Mouse (Mus musculus) thymus, postnatal 4 days (tissue): ENCODE results near the gene Nudt2.
A peak's percentile ranks its signal among the peaks of the same experiment; 100 is the strongest.

Experiments used
- DNase-seq: peaks from one replicate; pipeline ENCODE4 v3.0.0; 2021

Nudt2 gene

DNA sequence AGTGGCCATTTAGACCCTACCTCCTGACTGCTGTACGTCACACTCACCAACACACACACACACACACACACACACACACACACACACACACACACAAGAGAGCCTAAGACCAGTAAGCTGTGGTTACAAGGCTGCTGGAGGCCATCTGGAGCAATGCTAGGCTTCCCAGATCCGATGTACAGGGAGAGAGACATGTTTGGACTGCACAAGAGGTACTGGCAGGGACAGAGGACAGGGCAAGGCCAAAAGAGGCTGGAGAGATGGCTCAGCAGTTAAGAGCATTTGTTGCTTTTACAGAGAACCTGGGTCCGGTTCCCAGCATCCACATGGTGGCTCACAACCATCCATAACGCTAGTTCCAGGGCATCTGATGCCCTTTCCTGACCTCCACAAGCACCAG, 30.1 kb downstream of the Nudt2 start:
- no peak for DNase-seq

DNA sequence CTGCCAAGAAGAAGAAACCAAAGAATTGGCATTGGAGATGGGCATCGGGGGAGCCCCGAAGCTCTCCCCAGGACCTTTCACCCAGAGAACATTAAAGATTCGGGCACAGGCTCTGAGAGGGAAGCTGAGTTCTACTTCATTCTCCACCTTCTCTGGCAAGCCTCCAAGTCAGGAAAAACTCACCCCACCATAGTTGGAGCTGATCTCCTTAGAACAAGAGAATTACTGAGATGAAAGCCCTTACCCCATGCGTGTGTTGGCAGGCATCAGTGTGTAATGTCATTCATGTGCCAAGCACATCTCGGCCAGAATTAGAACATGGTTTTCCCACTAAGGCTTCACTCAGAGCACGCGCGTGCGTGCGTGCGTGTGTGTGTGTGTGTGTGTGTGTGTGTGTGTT, 30.9 kb downstream of the Nudt2 start:
- DNase-seq, result no peak

DNA sequence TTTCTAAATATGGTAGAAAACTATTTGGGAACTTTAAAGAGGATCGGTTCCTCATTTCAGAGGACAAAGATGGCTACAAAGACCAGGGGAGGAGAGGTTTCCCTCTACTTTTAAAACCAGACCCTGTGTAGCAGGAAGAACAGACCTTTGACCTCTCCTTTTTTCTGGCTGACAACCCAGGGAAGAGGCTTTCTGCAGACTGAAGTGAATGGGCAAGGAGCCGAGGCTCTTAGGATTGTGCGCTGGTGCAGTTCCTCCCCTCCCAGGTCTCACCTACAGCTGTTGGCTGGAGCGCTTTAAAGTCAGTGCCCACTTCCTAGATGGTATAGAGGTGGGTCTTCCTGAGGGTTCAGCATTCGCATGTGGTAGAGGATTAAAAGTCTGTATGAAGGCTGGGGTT, 32.1 kb downstream of the Nudt2 start:
- DNase-seq, result no peak

DNA sequence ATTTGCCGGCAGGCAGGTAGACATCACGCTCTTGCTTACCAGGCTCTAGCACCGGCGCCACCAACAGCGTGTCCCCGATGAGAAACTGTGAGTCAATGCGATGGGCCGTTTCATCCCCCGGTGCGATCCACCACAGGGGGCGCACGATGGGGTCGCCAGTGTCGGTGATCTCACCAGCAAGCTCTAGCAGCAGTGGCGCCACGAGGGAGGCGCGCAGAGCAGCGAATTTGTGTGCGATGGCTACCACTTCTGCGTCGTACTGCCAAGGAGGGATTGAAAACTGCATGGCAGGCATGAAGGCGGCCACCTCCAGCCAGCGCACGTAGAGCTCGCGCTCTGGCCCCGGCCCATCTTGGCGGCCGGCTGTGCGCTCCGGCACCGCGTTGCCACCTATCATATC, 32.6 kb downstream of the Nudt2 start:
- peak; percentile 81 for DNase-seq

DNA sequence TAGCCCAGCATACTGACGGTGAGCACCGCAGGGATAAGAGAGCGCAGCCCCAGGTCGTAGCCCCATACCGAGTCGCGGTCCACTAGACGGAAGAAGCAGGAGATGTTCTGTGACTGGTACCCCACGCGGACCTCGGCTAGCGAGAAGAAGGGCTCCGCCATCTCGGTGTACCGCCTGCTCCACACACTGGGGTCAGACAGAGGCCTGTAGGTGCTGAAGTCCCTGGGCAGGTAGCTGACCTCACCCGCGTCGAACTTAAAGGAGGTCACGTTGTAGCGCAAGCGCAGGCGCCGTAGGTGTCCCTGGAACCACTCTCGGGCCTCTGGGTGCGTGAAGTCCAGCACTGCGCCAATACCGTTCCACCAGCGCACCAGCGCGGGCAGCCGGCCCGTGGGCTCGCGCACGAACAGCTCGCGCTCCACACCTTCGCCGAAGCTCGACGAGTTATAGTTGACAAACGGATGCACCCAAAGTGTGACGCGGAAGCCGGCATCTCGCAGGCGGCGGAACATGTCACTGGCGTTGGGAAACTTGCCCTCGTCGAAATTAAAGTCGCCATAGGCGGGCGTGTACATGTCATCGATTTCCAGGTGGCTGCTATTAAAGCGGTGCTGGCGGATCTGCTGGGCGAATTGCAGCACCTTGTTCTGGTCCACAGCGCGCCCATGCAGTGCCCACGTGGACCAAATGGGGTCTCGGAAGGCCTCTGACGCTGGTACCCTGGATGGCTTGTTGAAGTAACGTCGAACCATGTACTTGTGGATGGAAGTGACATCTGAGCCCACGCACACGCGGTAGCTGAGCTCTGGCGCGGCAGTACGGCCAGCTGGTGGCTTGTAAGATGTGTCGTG, 33.3 kb downstream of the Nudt2 start:
- peak; percentile 15 for DNase-seq

DNA sequence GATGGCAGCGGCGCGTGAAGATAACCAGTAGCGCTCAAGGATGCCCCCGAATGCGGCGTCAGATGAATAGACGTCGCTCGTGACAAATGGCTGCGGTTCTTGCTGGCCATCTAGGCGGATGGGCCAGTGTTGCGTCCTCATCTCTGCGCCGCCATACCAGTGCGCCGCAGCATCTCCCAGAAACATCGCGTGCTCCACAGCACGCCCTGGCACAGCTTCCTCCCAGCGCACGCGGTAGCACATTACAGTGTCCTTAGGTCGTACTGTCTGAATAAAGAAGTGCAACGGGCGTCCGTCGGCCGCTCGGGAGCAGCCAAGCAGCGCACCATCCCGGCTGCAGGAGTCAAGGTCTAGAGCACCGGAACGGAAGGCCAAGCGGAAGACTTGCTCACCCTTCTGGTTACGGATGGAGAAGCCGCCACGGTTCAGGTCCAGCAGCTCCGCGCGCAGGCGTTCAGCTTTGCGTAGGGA, 34.0 kb downstream of the Nudt2 start:
- DNase-seq, result peak; percentile 18

DNA sequence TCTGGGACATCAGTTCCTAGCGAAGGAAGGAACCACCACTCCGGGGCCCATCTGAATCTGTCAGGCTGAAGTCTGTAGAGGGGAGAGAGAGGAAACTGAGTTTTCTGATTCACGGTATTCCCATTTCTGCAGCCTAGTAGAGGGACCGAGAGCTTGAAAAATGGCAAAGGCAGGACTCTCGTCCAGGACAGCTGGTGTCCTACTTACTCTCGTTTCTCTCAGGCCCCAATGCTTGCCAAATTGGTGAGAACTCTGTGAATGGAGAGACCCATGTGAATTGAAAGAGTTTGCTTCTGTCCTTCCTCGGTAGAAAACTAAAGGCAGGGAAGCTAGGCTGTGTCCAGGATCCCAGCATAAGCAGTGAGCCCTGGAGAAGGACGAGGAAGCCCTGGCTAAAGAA, 34.7 kb downstream of the Nudt2 start:
- DNase-seq, result no peak

DNA sequence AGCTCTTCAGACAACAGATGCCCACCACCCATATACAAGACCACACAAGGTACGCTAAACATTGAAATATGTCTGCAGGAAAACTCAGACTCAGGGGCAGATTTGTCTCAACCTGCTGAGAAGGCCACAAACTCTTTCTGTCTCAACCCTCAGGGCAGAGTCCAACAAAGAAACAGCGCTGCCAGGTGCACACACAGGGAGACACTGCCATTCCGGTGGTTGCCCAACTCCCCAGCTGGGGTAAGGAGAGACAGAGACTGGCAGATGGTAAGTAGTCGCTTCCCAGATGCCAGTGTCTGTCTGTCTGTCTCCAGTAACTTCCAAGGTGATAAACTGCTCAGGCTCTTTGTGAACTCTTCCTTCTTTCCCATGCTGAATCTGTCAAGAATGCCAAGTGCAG, 35.8 kb downstream of the Nudt2 start:
- DNase-seq, result no peak

DNA sequence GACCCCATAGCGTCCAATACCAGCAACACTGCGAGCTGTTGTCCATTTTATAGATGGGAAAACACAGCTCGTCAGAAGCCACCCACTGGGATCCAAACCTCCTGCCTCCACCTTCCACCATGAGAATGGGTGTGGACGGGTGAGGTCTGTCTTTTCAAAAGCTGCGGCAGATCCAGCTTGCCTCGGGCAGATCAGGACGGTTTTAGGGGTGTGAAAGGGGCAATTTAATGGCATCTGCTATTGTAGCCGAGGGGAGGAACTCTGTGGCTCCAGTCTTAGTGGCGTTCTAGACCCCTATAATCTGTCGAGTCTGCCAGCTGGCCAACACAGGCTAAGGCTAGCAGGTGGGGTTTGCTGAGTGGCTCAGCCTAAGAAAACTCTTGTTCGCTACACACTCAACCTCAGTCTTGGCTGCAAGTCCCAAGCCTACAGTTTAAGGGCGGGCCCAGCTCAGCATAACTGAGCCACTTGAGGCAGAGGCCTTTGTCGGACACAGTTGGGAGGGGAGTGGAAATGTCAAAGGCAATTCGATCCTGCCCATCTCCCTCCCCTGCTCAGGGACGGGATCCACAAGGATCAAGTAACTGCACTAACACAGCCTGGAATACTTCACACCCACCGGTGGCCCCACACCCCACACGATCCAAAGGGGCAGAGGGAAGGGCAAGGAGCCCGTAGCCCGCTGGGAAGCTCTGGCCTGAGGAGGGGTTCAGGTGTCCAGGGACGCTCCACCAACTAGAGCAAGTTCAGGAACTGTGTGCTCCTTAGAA, 37.4 kb downstream of the Nudt2 start:
- DNase-seq, result no peak

DNA sequence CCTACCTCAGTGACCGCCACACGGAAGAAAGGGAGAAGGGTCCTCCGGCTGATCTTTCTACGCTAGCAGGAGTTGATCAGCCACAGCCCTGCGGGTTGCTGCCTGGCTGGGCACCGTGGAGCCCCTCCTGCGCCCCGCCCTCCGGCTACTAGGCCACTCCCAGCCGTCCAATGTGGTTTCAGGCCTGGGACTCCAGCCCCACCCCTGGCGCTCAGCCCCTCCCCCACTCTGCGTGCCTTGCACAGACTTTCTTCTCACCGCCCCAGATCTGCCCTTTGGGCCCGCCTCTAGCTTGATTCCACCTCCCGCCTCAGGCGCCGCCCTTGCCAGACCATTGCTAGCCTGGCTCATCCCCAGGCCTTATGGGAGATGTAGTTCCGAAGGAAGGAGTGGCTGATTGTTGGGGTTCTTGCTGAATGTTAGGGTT, 38.0 kb downstream of the Nudt2 start, which contains the start of gene AI464131:
Gene AI464131, minus strand, starts transcription at position 91 of the 427 bp plus-strand sequence.
- DNase-seq, result peak; percentile 79

DNA sequence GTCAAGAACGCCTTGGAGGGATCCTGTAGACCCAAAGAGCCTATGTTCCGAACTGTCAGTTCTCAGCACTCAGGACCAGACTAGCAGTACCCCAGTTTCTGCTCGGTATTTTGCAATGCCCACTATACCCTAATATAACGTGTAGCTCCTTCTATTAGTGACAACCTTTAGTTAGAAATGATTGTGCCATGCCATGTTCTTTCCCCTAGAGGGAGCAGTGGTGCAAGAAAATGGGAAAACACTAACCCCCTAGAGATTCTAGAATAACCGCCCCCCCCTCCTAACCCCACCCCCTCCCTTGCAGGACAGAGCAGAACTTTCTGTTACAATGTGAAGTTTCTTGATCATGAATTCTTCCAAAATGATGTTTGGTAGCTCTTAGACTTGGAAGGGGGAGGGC, 39.4 kb downstream of the Nudt2 start:
- DNase-seq, result no peak

DNA sequence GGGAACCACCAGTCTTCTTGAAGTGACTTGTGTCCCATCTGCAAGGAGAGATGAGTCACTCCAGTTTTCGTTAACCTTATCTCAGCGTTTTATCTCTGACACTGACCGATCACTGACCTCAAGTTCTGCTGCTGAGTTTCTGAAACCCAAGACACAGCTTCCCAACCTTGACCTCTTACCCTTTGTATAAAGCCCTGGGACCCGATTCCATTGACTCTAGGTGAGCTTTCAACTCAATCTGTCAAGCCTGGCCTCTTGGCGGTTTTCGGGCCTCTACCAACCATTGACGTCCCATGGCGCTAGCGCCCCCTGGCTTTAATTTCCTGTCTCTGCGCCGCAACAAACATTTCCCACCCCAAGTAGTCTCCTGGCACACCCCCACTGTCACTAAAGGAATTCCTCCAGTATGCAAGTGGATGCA, 40.2 kb downstream of the Nudt2 start:
- peak; percentile 33 for DNase-seq

DNA sequence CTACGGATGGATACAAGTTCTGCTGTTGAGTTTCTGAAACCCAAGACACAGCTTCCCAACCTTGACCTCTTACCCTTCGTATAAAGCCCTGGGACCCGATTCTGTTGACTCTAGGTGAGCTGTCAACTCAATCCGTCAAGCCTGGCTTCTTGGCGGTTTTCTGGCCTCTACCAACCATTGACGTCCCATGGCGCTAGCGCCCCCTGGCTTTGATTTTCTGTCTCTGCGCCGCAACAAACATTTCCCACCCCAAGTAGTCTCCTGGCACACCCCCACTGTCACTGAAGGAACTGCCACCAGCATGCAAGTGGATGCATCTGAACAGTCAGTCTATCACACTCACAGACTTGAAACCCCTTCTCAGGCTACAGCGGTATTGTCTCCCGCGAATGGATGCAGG, 41.2 kb downstream of the Nudt2 start:
- peak; percentile 65 for DNase-seq

DNA sequence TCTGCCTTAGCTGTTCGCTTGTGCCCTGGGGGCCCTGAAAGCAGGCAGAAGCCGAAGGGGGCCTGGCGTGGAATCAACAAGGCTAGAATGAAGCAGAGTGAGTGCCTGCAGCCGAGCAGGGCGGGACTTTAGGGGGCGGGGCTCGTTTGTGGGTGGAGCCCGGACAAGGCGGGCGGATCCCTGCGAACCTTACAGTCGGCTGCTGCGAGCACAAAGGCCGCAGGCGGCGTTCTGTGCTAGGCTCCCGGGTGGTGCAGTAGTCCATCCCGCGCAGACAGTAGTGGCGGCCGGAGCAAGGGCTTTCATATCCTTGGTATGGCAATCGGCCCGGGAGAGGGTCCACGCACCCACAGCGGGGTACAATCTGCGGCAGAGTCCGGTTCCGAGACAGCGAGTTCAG, 42.0 kb downstream of the Nudt2 start:
- DNase-seq, result peak; percentile 86

DNA sequence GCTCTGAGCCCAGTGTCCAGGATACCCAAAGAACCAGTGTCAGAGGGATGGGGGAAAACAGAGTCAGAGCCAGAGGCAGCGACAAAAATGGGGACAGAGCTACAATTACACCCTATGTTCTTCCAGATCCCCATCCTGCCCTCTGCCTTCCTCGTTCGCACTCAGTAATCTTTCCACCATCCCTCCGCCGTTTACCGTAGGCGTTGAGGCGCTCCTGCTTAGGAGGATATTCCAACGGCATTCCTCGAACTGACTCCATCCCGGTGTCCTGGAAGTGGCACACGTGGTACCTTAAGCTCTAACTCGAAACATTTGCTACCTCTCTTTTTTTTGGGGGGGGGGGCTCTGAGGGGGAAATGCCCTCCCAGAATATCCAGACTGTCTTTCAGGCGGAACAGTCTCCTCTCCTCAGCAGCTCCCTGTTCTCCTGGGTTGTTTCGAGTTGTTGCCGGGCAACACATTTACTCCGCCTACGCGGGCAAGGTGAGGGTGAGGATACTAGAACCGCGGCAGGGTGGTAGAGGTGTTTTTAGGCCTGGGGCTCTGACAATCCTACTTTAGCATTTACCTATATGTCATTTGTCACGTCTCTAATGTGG, 42.5 kb downstream of the Nudt2 start:
- DNase-seq, result no peak

DNA sequence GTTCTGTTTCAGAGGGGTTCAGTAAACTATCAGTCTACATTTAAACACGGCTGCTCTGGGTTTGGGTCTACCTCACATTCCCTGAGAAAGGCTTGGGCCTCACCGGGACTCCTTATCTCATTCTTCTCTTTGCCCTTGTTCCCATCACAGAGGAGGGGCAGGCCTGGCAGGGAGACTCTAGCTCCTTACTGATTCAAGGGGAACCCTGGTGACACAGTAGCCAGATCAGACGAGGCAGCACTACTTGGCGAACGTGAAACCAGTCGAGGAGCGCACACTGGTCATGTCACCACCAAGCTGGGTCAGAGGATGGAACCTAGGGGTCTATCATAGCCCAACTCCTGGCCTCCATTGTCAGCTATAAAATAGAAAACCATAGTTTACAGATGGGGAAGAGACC, 43.0 kb downstream of the Nudt2 start:
- no peak for DNase-seq

DNA sequence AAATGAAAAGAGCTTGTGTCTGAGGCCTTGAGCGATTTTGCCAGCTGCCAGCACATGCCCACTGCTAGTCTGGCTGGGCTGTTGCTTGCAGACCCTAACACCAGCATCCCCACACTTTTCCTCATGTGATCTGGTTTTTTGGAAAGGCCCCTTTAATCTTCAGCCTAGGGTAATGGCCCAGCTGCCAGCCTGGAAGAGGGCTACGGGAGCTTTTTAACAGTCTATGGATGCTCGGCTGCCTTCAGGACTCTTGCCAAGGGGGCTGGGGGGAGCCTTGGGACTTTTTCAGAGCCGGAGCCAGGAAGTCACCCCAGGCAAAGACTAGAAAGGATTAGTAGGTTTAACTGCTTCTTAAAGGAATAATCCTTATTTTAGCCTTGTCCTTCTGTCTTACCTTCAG, 48.4 kb downstream of the Nudt2 start:
- DNase-seq, result no peak

DNA sequence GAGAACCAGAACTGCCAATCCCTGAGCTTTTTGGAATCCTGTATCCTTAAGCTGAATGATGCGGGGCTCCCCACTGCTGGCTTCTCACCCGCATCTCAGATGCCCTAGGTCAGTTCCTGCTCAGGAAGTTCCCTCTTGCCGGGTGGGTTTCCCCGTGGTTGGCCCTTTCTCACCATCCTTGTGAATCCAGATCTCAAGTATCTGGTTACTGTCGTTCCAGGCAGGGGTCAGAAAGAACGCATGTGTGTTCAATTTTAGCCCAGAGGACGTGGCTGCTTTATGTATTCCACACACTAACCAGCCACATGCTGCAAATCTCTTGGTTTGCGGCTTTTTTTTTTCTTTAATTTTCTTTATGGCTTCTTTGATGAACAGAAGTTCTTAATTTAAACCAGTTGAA, 48.8 kb downstream of the Nudt2 start:
- DNase-seq, result no peak

DNA sequence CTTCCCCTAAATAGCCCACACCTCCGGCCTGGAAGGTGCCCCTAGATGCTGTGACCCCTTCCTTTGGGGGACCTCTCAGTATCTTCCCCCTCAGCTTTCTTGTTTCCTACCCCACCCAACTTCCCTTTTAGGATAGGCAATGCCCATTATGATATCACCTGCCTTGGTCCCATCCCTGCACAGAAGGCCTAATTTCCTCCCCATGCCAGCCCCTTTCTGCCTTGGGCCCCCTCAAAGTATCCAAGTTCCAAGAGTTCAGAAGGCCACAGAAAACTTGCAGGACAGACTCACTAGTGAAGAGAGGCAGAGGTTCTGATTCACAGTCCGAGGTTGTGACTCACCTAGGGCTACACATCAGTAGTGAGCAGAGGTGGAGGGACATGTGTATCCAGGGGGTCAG, 52.3 kb downstream of the Nudt2 start, which contains the start of gene 1110017D15Rik:
Gene 1110017D15Rik, minus strand, starts transcription at position 101 of the 400 bp plus-strand sequence.
- DNase-seq, result no peak

DNA sequence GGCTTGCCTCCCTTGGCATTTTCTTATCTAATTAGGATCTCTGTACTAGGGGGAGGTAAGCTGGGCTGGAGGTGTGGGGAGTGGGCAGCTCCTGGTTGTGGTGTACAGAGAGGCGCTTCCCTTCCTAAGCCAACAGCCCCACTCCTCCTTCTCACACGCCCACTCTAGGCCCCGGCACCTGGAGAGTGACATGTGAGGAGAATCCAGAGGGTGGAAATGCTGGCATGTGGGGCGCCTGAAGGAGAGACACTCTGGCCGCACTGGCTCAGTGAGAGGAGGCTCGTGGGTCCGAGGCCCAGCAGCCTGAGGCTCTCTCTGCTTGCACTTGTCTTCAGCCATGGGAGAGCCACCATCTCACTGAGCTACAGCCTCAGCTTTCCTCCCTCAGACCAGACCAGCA, 53.4 kb downstream of the Nudt2 start:
- DNase-seq, result no peak

DNA sequence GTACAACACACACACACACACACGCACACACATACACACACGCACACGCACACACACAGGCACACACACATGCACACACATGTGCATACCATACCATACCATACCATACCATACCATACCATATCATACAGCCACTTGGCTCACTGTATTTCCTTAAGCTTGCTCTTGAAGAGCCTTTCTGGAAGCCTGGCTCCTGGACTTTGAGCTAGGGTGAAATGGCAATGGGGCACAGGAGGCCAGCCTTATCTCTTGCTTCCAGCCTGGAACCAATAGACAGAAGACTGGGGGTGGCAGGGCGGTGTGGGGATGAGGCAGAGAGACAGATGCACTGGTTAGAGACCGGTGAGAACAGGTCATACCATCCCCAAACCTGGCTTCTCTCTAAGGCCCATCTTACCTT, 54.2 kb downstream of the Nudt2 start:
- no peak for DNase-seq

DNA sequence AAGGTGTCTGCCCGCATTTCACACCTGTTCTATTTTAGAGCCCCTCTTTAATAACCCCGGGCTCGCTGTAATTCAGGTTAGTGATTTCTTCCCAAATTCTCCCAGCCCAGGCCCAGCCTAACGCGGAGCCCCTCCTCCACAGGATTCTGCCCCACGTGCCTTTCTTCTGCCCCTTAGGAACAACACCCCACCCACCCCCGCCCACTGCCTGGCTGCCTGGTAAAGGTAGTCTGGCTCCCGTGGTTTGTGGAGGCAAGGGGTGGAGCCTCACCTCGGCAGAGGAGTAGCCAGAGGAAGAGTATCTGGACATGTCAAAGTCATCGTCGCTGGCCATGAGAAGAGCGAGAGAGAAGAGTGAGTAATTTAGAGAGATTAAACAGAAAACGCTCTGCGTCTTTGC, 55.7 kb downstream of the Nudt2 start:
- no peak for DNase-seq

DNA sequence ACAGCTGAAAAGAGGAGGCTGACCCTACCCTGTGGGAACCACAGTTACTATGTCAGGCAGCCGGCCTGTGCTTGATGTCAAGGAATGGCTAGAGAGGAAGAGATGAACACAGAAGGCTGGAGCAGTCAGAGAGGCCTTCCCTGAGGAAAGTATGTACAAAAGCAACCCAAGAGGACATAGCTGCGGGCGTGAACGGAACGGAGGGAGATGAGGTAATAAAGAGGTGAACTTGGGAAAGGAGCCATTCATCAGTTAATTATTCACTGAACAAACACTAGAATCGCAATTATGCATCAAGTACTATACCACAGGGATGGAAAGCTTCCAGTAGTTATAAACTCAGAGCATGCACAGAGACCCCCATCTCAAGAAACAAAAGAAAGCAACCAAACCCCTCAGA, 57.2 kb downstream of the Nudt2 start:
- no peak for DNase-seq

DNA sequence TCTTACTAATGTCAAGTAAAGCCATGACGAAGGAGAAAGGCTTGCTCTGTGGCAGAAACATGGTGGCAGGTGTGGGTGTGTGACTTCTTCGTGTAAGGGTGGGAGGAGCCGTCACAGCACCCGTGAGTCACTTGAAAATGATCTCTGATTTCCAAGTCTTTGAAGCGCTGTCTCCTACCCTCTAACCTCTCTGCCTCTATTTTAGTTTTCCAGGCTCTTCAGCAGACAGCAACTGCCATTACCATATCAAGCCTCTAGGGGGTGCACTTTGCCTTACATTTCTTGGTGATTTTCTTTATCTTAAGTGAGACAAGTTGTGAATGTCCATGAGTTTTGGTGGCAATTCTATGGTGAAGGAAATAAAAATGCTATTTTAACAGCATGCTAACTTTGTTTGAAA, 57.8 kb downstream of the Nudt2 start:
- DNase-seq, result peak; percentile 49
